Mouse (Mus musculus) stomach, postnatal 0 days (tissue): ENCODE measurements around the gene Hoxa10.

Source experiments
- CTCF ChIP-seq: IDR thresholded peaks from 2 replicates; pipeline ENCODE4 v1.5.1; 2016; ENCODE audit warnings: antibody characterized with exemption, low read depth, mild to moderate bottlenecking, moderate library complexity
- EP300 ChIP-seq: optimal IDR thresholded peaks from 2 replicates; pipeline ENCODE3; 2016; ENCODE audit warnings: antibody characterized with exemption

DNA sequence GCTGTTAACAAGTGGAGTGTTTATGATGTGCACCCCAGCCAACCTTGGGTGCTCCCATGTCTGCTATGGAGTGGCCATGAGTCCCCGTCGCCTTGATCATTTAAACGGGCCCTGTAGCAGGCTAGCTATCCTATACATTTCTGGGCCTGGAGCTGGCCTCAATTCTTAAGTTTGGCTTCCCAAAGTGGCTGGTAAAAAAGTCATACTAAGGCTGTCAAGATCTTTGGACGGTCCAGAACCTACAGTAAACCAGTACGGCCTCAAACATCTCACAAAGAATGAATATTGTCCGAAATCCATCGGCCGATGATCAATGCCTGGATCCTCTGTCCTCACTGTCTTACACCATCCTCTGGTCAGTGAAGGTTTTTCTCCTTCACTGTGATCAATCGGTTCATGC lies 5.4 kb downstream of the Hoxa10 start:
- TF ChIP-seq EP300 (no peak), CTCF (no peak)
